Mouse (Mus musculus) cerebellum, adult (tissue): Measurements from ENCODE around the gene Pla2g12a.

ENCODE experiments used
- ATAC-seq: cut with Nextera tagmentation; 2 replicates; pipeline ENCODE4 v1.9.2; 2017; ENCODE audit warnings: mild to moderate bottlenecking, moderate library complexity, mixed read lengths; ENCODE audit not compliant: insufficient number of reproducible peaks, low FRiP score, low TSS enrichment

Pla2g12a gene

DNA sequence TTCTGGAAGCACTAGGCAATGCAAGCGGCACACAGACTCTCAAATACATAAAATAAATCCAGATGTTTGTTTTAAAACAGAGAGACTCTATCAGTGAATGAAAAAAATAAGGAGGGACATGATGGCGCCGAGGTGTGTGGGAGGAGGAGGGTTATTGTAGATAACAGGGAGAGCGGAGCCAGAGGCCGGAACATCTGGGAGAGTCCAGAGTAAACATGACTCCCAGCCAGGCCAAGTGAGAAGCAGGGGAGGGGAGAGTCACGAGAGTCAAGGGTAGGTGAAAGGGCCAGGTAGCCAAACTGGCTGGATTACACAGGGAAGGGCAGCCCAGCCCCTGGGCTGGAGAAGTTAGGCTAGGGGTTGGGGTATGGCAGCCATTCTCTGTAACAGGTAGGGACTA is 18.2 kb downstream of the Pla2g12a start:
- no peak for ATAC-seq

DNA sequence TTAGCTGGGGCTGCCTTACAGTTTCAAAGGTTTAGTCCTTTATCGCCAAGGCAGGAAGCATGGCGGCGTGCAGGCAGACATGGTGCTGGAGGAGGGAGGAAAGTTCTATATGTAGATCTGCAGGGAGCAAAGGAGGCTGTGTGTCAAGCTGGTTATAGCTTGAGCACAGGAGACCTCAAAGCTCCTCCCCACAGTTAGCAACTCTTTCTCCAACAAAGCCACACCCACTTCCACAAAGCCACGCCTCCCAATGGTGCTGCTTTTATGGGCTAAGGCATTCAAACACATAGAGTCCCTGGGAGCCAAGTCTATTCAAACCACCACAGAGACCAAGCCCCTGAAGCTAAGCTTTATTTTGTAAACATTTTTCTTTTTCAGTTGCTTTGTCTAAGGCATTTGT is 20.5 kb downstream of the Pla2g12a start:
- ATAC-seq = no peak

DNA sequence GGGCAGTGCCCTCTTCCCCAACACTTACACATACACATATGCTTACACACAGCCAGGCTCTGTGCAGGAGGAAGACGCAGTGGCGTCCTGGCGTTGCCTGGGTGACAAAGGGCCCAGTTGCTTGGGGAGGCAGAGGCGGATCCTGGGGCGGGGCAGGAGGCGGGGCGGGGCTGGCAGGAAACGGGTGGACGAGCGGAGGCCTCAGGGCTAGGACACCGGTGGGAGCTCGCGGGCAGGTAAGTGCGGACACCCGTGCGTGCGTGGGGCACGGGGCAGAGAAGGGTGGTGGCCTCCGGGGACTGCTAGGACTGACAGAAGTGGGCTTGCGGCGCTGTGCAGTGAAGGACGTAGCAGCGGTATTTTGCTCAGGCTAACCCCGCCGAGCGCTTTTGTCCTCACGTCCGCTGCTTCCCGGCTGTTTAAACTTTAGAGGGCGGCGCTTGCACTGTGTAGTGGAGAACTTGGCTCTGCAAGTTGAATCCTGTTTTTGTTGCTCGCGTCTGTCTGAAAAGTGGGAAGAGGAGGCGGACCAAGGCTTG is 22.9 kb downstream of the Pla2g12a start, which contains the start of gene Casp6:
TSS of gene Casp6 (plus strand) at position 155 of the 539 bp plus-strand sequence.
- peak; percentile 78 for ATAC-seq

DNA sequence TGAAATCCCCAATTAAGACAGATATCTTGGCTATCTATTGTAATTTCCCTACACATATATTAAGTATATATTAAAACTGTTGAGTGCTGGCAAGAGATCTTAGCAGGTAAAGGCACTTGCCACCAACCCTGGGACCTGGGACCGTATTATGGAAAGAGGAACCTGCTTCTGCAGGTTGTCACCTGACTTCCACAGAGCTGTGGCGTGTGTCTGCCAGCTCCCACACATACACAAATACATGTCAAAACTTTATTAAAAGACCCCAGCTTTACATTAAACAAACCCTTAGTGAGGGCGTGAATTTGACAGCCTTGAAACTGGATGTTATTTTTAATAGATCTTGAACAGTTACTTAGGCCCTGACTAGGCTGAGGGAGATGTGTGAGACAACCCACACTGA is 25.0 kb downstream of the Pla2g12a start:
- no peak for ATAC-seq

DNA sequence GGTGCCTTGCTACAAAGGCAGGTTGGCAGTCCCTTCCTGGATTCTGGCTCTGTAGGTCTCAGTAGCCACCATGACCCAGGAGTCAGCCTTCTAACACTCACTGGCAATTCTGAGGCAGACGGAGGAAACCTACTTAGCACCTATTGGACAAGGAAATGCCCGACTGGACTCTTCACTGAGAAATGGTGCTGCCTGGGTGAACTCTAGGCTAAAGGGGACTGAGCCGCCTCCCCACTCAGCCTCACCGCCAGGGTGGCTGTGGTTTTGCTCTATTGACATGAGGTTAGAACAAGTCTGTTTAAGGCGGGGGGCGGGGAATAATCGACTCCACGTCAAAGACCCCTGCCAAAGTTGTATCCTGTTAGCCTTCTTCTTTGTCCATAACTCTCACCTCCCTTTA is 25.5 kb downstream of the Pla2g12a start:
- ATAC-seq = no peak

DNA sequence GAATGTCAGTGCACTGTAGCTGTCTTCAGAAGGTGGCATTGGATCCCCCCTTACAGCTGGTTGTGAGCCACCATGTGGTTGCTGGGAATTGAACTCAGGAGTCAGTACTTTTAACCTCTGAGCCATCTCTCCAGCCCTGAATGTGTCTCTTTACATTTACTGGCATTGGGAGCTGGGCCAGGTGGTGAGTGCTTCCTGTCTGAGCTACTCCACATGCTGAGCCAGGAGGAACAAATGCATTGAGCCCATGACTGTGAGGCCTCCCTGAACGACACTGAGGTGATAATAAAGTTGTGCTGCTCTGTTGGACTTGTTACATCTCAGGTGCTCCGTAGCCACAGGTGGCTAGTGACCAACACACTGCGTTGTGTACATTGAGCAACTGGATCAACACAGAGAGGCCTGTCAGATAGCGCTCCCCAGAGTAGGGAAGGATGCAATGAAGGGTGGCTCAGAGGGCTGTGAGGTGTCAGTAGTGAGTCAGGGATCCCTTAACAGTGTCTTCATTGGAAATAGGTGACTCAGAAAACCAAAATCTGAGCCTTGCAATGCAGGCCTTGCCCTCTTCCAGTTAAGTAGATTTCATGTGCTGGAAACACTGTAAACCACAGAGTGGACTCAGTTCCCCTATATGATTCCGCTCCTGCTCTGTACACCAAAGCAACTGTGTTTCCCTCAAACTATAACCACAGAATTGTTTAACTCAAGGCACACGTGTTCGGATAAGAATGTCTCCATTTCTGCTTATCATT is 26.2 kb downstream of the Pla2g12a start:
- ATAC-seq = no peak

DNA sequence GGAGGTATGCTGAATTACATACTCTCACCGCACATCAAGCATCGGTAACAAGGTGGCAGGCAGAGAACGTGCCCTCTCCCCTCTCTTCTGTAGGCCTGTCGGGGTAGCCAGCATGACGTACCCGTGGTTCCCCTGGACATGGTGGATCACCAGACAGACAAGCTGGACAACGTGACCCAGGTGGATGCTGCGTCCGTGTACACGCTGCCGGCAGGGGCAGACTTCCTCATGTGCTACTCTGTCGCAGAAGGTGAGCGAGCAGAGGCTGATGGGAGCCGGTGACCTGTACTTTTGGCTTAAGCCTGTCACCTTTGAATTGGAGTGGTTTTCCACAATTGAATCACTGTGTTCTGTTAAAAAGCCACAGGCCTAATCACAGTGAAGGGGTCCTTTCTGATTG is 33.6 kb downstream of the Pla2g12a start:
- no peak for ATAC-seq

DNA sequence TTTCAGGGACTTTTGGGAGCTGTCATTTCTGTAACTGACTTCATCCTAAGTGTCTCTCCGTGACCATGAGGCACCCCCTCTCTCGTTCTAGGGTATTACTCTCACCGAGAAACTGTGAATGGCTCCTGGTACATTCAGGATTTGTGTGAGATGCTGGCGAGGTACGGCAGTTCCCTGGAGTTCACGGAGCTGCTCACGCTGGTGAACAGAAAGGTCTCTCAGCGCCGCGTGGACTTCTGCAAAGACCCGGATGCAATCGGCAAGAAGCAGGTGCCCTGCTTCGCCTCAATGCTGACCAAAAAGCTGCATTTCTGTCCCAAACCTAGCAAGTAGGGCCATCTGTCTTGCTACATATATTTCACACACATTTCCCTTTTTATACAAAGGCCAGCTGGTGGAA is 34.8 kb downstream of the Pla2g12a start:
- ATAC-seq = no peak

DNA sequence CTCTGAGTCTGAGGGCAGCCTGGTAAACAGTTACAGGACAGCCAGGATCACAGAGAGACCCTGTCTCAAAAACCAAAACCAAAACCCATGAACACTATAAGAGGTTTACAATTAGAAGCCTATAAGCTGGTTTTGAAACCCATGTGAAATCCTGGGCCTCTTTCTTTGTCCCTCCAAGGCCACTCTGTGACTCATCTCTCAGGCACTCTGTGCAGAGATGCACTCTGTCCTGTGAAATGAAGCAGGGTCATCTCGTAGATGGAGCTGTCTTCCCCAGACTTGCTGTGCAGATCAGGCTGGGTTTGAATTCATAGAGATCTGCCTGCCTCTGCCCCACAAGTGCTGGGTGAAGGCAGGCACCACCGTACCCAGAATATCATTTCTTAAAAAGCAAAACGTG is 39.0 kb downstream of the Pla2g12a start:
- no peak for ATAC-seq

DNA sequence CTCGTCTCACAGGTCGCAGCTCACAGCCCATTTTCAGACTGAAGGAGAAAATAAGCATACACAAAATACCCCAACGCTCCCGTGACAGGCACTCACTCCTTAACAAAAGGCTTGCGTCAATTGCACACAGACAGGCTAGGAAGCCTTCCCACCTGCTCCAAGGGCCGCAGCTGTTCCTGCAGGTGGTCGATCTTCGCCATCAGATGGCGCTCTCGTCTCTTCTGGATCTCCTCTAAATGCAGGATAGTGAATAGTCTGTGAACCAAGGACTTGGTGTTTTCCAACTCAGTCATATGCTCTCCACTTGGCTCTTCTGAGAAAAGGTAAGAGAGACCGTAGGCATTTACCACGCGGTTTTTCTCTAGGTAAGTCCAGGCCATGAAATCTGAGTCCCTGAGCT is 40.0 kb downstream of the Pla2g12a start:
- ATAC-seq = peak; percentile 70

DNA sequence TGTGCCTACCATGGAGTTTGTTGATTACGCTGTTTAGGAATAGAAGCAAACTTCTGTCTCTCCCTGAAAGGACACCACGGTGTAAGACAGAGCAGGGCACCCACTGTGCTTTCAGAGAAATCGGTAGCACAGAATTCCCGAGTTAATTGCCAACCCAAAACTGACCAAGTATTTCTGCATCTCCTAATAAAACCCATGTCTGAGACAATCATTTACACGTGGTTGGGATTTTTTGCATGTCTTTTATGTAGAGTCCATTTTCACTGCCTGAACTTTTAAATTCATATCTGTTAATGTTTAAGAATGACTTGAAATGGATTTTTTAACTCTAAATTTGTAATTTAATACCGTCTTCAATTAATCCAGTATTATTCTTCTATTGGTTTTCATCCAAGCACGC is 45.2 kb downstream of the Pla2g12a start:
- ATAC-seq = no peak

DNA sequence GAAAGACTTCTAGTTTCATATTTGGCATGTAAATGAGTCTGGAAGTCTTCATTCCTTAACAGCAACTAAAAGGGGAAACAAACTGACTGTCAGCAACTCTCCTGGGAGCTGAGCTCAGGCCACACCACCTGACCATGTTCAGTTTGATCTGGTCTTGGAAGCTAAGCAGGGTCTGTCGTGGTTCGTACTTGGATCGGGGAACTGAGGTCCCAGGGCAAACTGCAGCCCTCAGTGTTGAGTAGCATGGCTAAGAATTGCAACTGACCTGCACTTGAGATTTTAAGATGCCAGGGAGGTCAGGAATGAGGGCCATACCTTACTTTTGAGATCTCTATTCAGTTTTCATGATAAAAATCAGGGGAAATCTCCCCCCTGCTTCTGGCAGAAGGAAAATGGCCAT is 47.5 kb downstream of the Pla2g12a start:
- ATAC-seq = no peak

DNA sequence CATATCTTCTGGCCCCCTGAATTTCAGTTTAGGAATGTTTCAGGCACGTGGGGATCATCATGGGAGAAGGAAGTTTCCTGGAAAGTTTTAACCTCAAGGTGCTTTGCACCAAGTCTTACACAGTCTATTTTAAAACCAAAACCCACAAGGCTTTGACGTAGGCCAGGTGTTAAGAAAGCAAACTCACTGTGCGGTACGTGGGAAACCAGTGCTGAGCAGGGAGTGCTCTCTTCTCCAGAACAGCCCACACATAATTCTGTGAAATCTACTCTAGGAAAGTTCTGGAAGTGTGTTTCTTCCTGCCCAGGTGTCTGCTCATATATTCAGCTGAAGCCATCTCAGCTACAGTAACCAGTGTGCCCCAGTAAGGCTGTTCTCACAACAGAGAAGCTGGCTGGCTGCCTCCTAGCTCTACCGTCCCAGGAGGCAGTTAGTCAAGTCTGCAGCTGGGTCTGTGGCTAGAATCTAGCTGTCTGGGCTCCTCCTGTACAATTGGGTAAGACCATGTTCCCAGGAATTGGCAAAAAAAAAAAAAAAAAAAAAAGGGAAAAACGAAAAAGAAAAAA is 51.9 kb downstream of the Pla2g12a start:
- no peak for ATAC-seq

DNA sequence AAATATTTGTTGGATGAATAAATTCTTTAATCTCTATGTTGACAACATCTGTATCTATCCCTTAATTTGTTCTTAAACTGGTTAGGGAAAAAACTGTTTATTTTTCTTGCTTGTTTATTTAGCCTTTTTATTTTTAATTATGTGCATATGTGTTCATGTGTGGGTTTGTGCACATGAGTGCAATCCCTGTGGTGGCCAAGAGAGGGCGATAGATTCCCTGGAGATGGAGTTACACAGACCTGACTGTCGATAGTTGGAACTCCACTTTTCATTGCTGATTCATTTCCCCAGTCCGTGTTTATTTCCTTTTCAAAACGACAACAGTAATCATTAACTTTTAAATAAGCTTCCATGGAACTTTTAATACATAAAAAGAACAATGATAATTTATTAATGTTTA is 54.0 kb downstream of the Pla2g12a start:
- ATAC-seq = no peak

DNA sequence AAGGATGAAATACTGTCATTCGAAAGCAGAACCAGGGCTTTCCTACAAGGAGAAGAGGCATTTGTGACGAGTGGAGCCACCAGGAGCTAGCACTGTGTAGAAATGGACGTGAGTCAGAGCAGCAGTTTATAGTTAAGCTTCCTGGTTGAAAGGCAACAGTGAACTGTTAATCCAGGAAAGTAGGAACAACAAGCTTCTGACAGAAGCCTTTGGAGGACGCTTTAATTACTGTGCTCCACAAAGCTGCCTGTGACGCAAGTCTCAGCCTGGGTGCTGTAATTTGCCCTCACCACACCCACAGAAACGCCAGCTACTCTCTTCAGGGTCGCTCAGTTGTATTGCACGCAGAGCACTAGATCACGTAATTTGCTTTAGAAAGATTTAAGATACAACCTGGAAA is 58.2 kb downstream of the Pla2g12a start:
- no peak for ATAC-seq

DNA sequence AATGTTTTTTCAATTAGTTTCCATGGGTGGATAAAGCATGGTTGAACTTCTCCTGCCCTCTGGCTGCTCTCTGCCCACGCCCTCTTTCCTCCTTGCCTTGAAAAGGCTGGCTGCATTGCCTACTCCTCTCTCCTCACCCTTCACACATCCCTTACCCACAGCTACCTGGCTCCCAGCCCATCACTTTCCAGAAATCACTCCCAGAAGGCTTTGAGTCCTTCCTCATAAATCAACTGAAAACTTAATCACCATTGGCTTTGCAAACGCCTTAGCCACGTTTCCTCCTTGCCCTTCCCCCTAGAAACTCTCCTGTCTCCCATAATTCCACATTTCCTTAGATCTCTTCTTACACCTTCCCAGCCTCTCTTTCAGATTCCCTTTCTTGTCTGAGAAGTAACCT is 59.4 kb downstream of the Pla2g12a start:
- no peak for ATAC-seq

DNA sequence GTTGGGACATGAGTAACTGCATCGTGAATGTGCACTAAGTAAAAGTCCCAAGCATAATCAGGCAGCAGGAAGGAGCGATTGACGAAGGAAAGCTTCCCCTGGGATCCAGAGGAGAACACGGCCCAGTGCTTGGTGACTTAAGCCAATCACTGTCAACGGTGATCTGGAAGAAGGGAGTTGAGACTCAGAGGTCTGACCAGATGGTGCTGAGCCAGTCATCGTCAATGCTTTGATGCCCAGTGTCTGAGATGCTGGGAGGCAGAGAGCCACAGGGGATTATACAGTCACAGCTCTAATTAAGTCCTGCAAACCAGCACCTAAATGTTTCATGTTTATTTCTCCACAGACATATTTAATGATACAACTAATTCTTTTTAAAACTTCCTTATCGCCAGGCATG is 60.7 kb downstream of the Pla2g12a start:
- ATAC-seq = no peak

DNA sequence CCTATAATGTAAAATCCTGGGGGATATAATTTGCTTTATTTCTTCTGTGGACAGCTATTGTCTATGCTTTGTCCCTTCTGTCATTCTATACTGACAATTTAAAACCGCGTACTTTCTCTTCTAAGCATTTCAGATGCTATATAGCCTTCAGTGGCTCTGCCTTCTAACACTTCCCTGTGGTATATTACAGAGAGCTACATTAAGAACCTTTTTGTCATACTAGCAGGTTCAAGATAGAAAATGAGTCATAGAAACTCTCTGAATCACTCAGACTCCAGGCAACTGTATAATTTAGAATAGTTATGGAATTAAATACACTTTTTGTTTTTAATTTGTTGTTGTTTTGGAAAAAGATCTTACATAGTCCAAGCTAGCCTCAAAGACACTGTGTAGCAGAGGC is 62.4 kb downstream of the Pla2g12a start:
- no peak for ATAC-seq

DNA sequence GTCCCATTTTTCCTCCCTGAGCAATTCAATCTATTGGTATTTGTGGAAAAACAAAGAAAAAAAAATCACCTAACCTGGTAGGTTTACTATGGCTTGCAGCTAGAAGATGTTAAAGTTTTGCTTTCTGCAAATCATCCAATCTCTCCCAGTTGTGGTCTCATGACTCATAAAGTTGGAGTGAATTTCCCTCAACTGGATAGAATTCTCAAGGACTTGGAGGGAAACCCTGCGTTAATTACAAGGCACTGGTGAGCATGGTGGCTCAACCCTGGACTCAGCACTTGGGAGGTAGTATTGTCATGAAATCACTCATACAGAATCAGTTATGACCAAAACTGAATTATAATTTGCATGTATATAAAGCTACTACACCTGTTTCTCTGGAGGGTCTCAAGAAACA is 62.9 kb downstream of the Pla2g12a start:
- ATAC-seq = no peak

DNA sequence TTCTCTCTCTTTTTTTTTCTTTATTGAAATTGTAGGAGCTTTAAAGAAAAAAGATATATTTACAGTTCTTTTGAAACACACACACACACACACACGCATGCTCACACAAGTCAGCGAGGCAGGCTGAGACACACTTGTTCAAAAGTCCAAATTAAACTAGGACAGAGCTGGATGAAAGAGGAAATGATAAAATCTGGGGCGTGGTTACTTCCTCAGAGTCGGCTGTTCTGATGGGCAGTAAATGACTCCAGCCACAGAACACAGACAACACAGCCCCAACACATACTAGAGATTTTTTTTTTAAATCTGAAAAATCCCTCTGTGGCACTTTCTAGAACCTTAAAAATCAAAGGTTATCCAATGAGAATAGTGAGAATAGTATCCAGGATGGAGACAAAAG is 65.4 kb downstream of the Pla2g12a start:
- ATAC-seq = no peak
